Mouse (Mus musculus): ENCODE results near the gene Dnajc12. TPM values are rescaled to one million over a fixed set of nuclear protein-coding genes. Genes with fewer than 3 reads are reported as not detected.
A peak's percentile ranks its signal among the peaks of the same experiment; 100 is the strongest.
"Not testable (repeated sequence)": the region's sequence is repeated elsewhere in the genome, so short reads cannot be mapped to it uniquely, and the experiment has no call there.

The Dnajc12 gene
- polyA plus RNA-seq, 1 experiment from 2014 or later, result 18.7 TPM

DNA sequence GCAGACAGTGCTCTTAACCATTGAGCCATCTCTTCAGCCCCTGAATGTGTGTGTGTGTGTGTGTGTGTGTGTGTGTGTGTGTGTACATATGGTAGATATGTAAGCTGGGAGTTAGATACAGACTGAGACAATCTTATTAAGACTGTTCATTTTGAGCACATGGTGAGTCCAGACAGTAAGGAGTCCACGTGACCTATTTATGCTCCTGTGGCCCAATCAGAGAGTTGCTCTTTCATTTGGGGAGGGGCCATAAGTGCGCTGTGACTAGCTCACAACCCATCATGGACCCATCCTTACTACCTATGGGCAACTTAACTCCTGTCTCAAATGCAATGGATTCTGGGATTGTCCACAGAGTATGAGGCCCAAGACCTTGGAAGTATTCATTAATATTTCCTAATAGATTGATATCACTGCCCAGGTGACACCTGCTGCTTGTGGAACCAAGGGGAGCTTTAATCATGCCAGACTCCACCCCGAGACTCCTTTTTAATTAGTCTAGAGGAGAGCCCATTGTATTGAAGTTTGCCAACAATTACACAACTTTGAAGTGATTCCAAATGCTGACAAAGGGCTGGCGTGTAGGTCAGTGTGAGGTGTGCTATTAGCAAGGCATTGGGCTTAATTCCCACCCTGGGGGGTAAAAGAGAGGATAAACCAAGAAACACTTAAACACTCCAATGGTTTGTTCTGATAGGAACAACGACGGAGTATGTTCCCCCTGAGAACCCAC, 3.1 kb upstream of the Dnajc12 start:
- H3K9ac ChIP-seq (ENCODE audit: low read depth, low read length), result no peak overlapping the region
- no peaks in the 10 kb centered on the region for H3K36me3 ChIP-seq (ENCODE audit: control insufficient read depth, insufficient read depth, low read length)
- DNase-seq (ENCODE audit: low spot score) (no peak), ATAC-seq (replicated peaks; ENCODE audit: low FRiP score) (no peak)
- no peak overlapping the region for H3K4me3 ChIP-seq (ENCODE audit: low read depth, low read length)
- WGBS, result 69% methylated on average over 6 of the region's 6 CpGs
- H3K9me3 ChIP-seq (ENCODE audit: control insufficient read depth, low read length), result no peaks in the 10 kb centered on the region
- no peaks in the 10 kb centered on the region; the same call in 1 of the 2 replicates for H3K27me3 ChIP-seq (replicated peaks; ENCODE audit: control insufficient read depth, insufficient read depth, low read length)
- H3K4me1 ChIP-seq (replicated peaks; ENCODE audit: control insufficient read depth, insufficient read depth, low read length), result peaks cover 6% of the 10 kb centered on the region; the same call in 1 of the 2 replicates
- no peak overlapping the region for H3K4me2 ChIP-seq
- no peak overlapping the region for H3K27ac ChIP-seq (ENCODE audit: low read depth, low read length)

- Histone ChIP-seq H3K9me3 (ENCODE audit: control insufficient read depth, low read length) (no peaks in the 10 kb centered on the region), H3K36me3 (ENCODE audit: control insufficient read depth, insufficient read depth, low read length) (no peaks in the 10 kb centered on the region), H3K27ac (ENCODE audit: low read depth, low read length) (no peak within 1 kb of the TSS), H3K4me3 (ENCODE audit: low read depth, low read length) (peak within 1 kb of the TSS; percentile 69), H3K4me1 (replicated peaks; ENCODE audit: control insufficient read depth, insufficient read depth, low read length) (peaks cover 6% of the 10 kb centered on the region; the same call in 1 of the 2 replicates), H3K9ac (ENCODE audit: low read depth, low read length) (peak within 1 kb of the TSS; percentile 72), H3K4me2 (peak within 1 kb of the TSS; percentile 93), H3K27me3 (replicated peaks; ENCODE audit: control insufficient read depth, insufficient read depth, low read length) (no peaks in the 10 kb centered on the region; the same call in 1 of the 2 replicates)
- DNase-seq (ENCODE audit: low spot score), result no peak
- ATAC-seq (replicated peaks; ENCODE audit: low FRiP score), result no peak
- WGBS, result 5% methylated on average over 24 of the region's 24 CpGs
These were observed 554 bp upstream of the Dnajc12 start, which contains the start of gene Sirt1 for GRCm38 (mm10) chr10:63381498-63382280. Gene Sirt1, minus strand, starts transcription at chr10:63381704.

GRCm38 (mm10) chr10:63385897-63386296, 3.7 kb downstream of the Dnajc12 start:
- not testable (repeated sequence) for H3K36me3 ChIP-seq (ENCODE audit: control insufficient read depth, insufficient read depth, low read length); DNase-seq (ENCODE audit: low spot score); H3K27me3 ChIP-seq (replicated peaks; ENCODE audit: control insufficient read depth, insufficient read depth, low read length); H3K9me3 ChIP-seq (ENCODE audit: control insufficient read depth, low read length); ATAC-seq (replicated peaks; ENCODE audit: low FRiP score); H3K4me1 ChIP-seq (replicated peaks; ENCODE audit: control insufficient read depth, insufficient read depth, low read length)
- peak overlapping the region; percentile 50; the same call in 1 of the 2 replicates for H3K27ac ChIP-seq (ENCODE audit: low read depth, low read length)
- H3K4me2 ChIP-seq, result peak overlapping the region; percentile 66
- WGBS, result 19% methylated on average over 5 of the region's 5 CpGs
- peak overlapping the region; percentile 57 for H3K9ac ChIP-seq (ENCODE audit: low read depth, low read length)
- H3K4me3 ChIP-seq (ENCODE audit: low read depth, low read length), result peak overlapping the region; percentile 53

DNA sequence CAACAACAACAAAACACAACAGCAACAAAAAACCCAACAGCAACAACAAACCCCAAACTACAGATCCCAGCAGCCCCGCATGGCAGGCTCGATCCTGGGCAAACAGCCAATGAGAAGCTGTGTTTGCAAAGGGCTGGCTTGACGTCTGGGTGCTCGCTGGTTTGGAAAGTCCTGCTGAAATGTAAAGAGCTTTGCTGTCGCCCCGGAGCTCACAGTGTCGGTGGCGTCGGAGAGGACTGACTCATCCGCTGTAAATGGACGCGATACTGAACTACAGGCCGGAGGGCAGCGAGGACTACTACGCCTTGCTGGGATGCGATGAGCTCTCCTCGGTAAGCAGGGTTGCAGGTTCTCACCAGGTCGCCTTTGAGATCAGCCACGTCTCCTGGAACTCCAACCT, 4.2 kb downstream of the Dnajc12 start:
- peak; percentile 85 for ATAC-seq (replicated peaks; ENCODE audit: low FRiP score)
- peak overlapping the region; percentile 66 for H3K4me2 ChIP-seq
- H3K4me1 ChIP-seq (replicated peaks; ENCODE audit: control insufficient read depth, insufficient read depth, low read length), result peaks cover 5% of the 10 kb centered on the region; the same call in 1 of the 2 replicates
- peak overlapping the region; percentile 53 for H3K4me3 ChIP-seq (ENCODE audit: low read depth, low read length)
- H3K27ac ChIP-seq (ENCODE audit: low read depth, low read length), result peak overlapping the region; percentile 77
- DNase-seq (ENCODE audit: low spot score), result peak; percentile 78
- H3K9ac ChIP-seq (ENCODE audit: low read depth, low read length), result peak overlapping the region; percentile 57
- no peaks in the 10 kb centered on the region for H3K9me3 ChIP-seq (ENCODE audit: control insufficient read depth, low read length)
- no peaks in the 10 kb centered on the region for H3K27me3 ChIP-seq (replicated peaks; ENCODE audit: control insufficient read depth, insufficient read depth, low read length)
- H3K36me3 ChIP-seq (ENCODE audit: control insufficient read depth, insufficient read depth, low read length), result no peaks in the 10 kb centered on the region
- 1% methylated on average over 19 of the region's 19 CpGs for WGBS

GRCm38 (mm10) chr10:63386991-63387390, 4.7 kb downstream of the Dnajc12 start:
- H3K9ac ChIP-seq (ENCODE audit: low read depth, low read length), result peak overlapping the region; percentile 57
- peak overlapping the region; percentile 66 for H3K4me2 ChIP-seq
- H3K4me1 ChIP-seq (replicated peaks; ENCODE audit: control insufficient read depth, insufficient read depth, low read length), result no peaks in the 10 kb centered on the region
- ATAC-seq (replicated peaks; ENCODE audit: low FRiP score), result no peak
- H3K27ac ChIP-seq (ENCODE audit: low read depth, low read length), result no peak overlapping the region; the same call in 1 of the 2 replicates
- 6% methylated on average over 10 of the region's 10 CpGs for WGBS
- no peak for DNase-seq (ENCODE audit: low spot score)
- peak overlapping the region; percentile 53 for H3K4me3 ChIP-seq (ENCODE audit: low read depth, low read length)
- H3K9me3 ChIP-seq (ENCODE audit: control insufficient read depth, low read length), result no peaks in the 10 kb centered on the region
- H3K36me3 ChIP-seq (ENCODE audit: control insufficient read depth, insufficient read depth, low read length), result no peaks in the 10 kb centered on the region
- H3K27me3 ChIP-seq (replicated peaks; ENCODE audit: control insufficient read depth, insufficient read depth, low read length), result no peaks in the 10 kb centered on the region

- Histone ChIP-seq H3K9ac (ENCODE audit: low read depth, low read length) (no peak overlapping the region), H3K36me3 (ENCODE audit: control insufficient read depth, insufficient read depth, low read length) (no peaks in the 10 kb centered on the region), H3K9me3 (ENCODE audit: control insufficient read depth, low read length) (no peaks in the 10 kb centered on the region), H3K27ac (ENCODE audit: low read depth, low read length) (no peak overlapping the region), H3K4me1 (replicated peaks; ENCODE audit: control insufficient read depth, insufficient read depth, low read length) (no peaks in the 10 kb centered on the region), H3K4me3 (ENCODE audit: low read depth, low read length) (no peak overlapping the region), H3K4me2 (0 out of 2 replicates have a peak overlapping the region, but pooled peaks have one; percentile 20), H3K27me3 (replicated peaks; ENCODE audit: control insufficient read depth, insufficient read depth, low read length) (no peaks in the 10 kb centered on the region)
- DNase-seq (ENCODE audit: low spot score) (no peak), ATAC-seq (replicated peaks; ENCODE audit: low FRiP score) (no peak)
- 62% methylated on average over 4 of the region's 4 CpGs for WGBS
These were observed 6.7 kb downstream of the Dnajc12 start for GRCm38 (mm10) chr10:63388948-63389347.

DNA sequence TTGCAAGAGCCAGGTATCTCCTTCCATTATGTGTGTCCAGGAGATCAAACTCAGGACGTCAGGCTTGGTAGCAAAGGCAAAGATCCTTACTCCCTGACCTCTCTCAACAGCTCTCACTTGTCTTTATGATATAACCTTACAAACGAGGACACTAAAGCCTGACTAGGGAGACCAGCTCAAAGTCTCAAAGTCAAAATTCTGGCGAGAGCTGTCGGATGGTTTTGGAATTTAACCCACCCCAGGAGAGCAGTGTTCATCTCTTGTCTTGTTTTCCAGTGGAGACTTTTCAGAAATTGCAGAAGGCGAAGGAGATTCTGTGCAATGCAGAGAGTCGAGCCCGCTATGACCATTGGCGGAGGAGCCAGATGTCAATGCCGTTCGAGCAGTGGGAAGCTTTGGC, 14.7 kb downstream of the Dnajc12 start:
- H3K27me3 ChIP-seq (replicated peaks; ENCODE audit: control insufficient read depth, insufficient read depth, low read length), result no peaks in the 10 kb centered on the region
- H3K4me3 ChIP-seq (ENCODE audit: low read depth, low read length), result no peak overlapping the region
- no peak overlapping the region for H3K27ac ChIP-seq (ENCODE audit: low read depth, low read length)
- no peaks in the 10 kb centered on the region for H3K9me3 ChIP-seq (ENCODE audit: control insufficient read depth, low read length)
- no peaks in the 10 kb centered on the region for H3K36me3 ChIP-seq (ENCODE audit: control insufficient read depth, insufficient read depth, low read length)
- no peak overlapping the region for H3K9ac ChIP-seq (ENCODE audit: low read depth, low read length)
- DNase-seq (ENCODE audit: low spot score) (no peak), ATAC-seq (replicated peaks; ENCODE audit: low FRiP score) (no peak)
- H3K4me2 ChIP-seq, result no peak overlapping the region
- WGBS, result 88% methylated on average over 10 of the region's 10 CpGs
- H3K4me1 ChIP-seq (replicated peaks; ENCODE audit: control insufficient read depth, insufficient read depth, low read length), result no peaks in the 10 kb centered on the region

GRCm38 (mm10) chr10:63402731-63403504, 20.7 kb downstream of the Dnajc12 start:
- H3K9ac ChIP-seq (ENCODE audit: low read depth, low read length), result no peak overlapping the region
- DNase-seq (ENCODE audit: low spot score), result no peak
- ATAC-seq (replicated peaks; ENCODE audit: low FRiP score), result no peak
- H3K36me3 ChIP-seq (ENCODE audit: control insufficient read depth, insufficient read depth, low read length), result no peaks in the 10 kb centered on the region
- no peaks in the 10 kb centered on the region for H3K27me3 ChIP-seq (replicated peaks; ENCODE audit: control insufficient read depth, insufficient read depth, low read length)
- no peak overlapping the region for H3K4me2 ChIP-seq
- H3K9me3 ChIP-seq (ENCODE audit: control insufficient read depth, low read length), result no peaks in the 10 kb centered on the region
- H3K4me3 ChIP-seq (ENCODE audit: low read depth, low read length), result no peak overlapping the region
- no peak overlapping the region for H3K27ac ChIP-seq (ENCODE audit: low read depth, low read length)
- no peaks in the 10 kb centered on the region for H3K4me1 ChIP-seq (replicated peaks; ENCODE audit: control insufficient read depth, insufficient read depth, low read length)
- 78% methylated on average over 5 of the region's 5 CpGs for WGBS
